Comparison of ENCODE assay signal across 8 mouse cellular contexts in the genomic region with DNA sequence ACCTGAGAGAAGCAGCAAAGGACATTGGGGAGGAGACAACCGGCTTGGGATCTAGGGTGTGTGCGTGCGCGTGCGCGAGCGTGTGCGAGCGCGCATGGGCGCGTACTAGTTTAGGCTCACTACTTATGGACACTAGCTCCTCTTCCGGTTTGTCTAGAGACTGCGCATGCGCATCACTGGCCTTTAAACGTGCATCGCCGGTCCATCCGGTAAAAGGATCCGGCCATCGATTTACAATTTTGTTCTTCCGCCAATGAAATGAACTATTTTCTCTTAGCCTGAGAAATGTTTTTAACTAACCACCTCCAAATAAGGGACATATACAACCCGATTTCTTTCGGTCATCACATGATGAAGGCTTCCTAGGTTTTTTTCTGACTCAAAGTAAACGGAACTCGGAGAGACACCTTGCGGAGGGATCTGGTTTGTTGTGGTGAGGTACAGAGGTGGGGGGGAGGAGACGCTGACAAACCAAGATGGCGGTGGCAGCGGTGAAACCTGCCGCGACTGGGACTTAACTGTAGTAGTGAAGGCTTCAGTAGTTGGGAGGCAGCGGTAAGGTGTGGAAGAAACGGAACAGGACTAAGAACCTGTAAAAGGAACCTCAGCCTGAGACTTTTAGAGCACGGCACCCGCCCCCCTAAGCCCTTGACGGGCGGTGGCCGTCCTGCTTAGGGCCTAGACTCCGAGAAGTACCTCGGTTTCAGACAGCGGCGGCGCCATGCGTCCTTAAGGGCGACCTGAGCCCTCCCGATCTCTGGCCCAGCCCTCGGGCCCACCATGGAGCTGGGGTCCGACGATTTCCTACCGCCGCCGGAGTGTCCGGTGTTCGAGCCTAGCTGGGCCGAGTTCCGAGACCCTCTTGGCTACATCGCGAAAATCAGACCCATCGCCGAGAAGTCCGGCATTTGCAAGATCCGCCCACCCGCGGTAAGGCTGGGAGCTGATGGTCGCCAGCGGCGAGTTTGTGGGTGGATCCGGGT. TPM values are rescaled to one million over a fixed set of nuclear protein-coding genes. Genes with fewer than 3 reads are reported as not detected.
A peak's percentile ranks its signal among the peaks of the same experiment; 100 is the strongest.
DNase-seq lines count a peak whose midpoint lies in the region; ATAC-seq lines count a peak whose summit lies in the region.

A gene (plus strand): TSS at position 240 of the 983 bp plus-strand sequence.

- peak within 1 kb of the TSS; percentile 64 for H3K27ac ChIP-seq in intestine, embryonic 14.5 days (ENCODE audit: low read depth)

- peak; percentile 81 to 89 for DNase-seq in adrenal gland, adult 18-20 months (ENCODE audit: low spot score in 2 of 2)
- peak; percentile 98 for DNase-seq in embryo, embryonic 11 days
- peak; percentile 98 for DNase-seq in gastrocnemius, postnatal 25 days
- DNase-seq in intestine, embryonic 14.5 days (ENCODE audit: low spot score): peak; percentile 93
- peak; percentile 96 to 100 for DNase-seq in left cerebral cortex, postnatal 14 days (ENCODE audit: low spot score in 2 of 2)
- DNase-seq in mesoderm, embryonic 11.5 days (ENCODE audit: low read depth, low spot score): peak; percentile 100
- DNase-seq in right cerebral cortex, postnatal 36 days (ENCODE audit: low spot score in 2 of 2): peak; percentile 95 to 98
- DNase-seq in yolk sac, embryonic 10.5 days (ENCODE audit: low spot score): peak; percentile 95

- H3K9ac ChIP-seq in intestine, embryonic 14.5 days (ENCODE audit: low read length): peak within 1 kb of the TSS; percentile 92

- peak within 1 kb of the TSS; percentile 82 for H3K4me2 ChIP-seq in intestine, embryonic 14.5 days (ENCODE audit: low read length)

- intact Hi-C loops in left cerebral cortex, postnatal 14 days (cut with DNase I): no loop called here

- H3K4me3 ChIP-seq in intestine, embryonic 14.5 days (ENCODE audit: low read depth, low read length): peak within 1 kb of the TSS; percentile 90

- no peaks in the 10 kb centered on the region for H3K9me3 ChIP-seq in intestine, embryonic 14.5 days (ENCODE audit: control insufficient read depth, low read length)

- peaks cover 11% of the 10 kb centered on the region for H3K4me1 ChIP-seq in intestine, embryonic 14.5 days (replicated peaks; ENCODE audit: control insufficient read depth, insufficient read depth, low read length)

- peaks cover 9% of the 10 kb centered on the region for H3K36me3 ChIP-seq in intestine, embryonic 14.5 days (ENCODE audit: control insufficient read depth, insufficient read depth, low read length)

- no peaks in the 10 kb centered on the region for H3K27me3 ChIP-seq in intestine, embryonic 14.5 days (replicated peaks; ENCODE audit: control insufficient read depth, insufficient read depth, low read length)

- ATAC-seq in intestine, embryonic 14.5 days (replicated peaks; ENCODE audit: low FRiP score, low TSS enrichment, low read depth): peak; percentile 97

- under 1% methylated on average over 69 of the region's 69 CpGs for WGBS in intestine, embryonic 14.5 days

RNA-seq across cellular contexts. Expression of the gene that starts here (rescaled TPM):
- 10 to 100 TPM; 59.1 to 94.0 TPM for total RNA-seq in adrenal gland, adult 18-20 months (2021)
- 10 to 100 TPM; 16.8 to 26.9 TPM for total RNA-seq in gastrocnemius, postnatal 25 days (2021)
- polyA plus RNA-seq in intestine, embryonic 14.5 days (2014; fragmentation: Nextera tagmentation; extraction: Ambion mirVana): 31.9 and 37.4 TPM in 2 replicates
- 10 to 100 TPM; 59.4 to 69.8 TPM for total RNA-seq in left cerebral cortex, postnatal 14 days (2021)

Comparison
In these comparisons a context has a peak if more than half of its experiments do, and no peak if none do; other contexts are left out.
1. Peak in every context shown above with its lines: DNase-seq, ATAC-seq, H3K4me3 ChIP-seq and H3K27ac ChIP-seq.